Mouse (Mus musculus): ENCODE data around the gene Aasdh. TPM values are rescaled to one million over a fixed set of nuclear protein-coding genes. Genes with fewer than 3 reads are reported as not detected.
A peak's percentile ranks its signal among the peaks of the same experiment; 100 is the strongest.

Aasdh gene
- total RNA-seq, 2 experiments from 2014 or later = 13.9 to 16.2 TPM

GRCm38 (mm10) chr5:76844618-76845186 lies 60.6 kb downstream of the Aasdh start:
- intact Hi-C loops (cut with DNase I) = loop anchor here (5.0 kb wide), 2 partner anchors 77 to 187 kb away; partner anchors contain the start of gene C530008M17Rik
- DNase-seq = no peak

GRCm38 (mm10) chr5:76843851-76844419 lies 61.4 kb downstream of the Aasdh start:
- intact Hi-C loops (cut with DNase I) = loop anchor here (1.0 to 5.0 kb wide), 3 partner anchors 77 to 256 kb away; partner anchors contain the start of genes C530008M17Rik and Cep135

GRCm38 (mm10) chr5:76843448-76843847 lies 61.9 kb downstream of the Aasdh start:
- DNase-seq = peak; percentile 53 to 70
- intact Hi-C loops (cut with DNase I) = loop anchor here (1.0 to 5.0 kb wide), 3 partner anchors 76 to 255 kb away; partner anchors contain the start of genes C530008M17Rik and Cep135

More at GRCm38 (mm10) chr5:76843851-76844419, 61.4 kb downstream of the Aasdh start:
- no peak for DNase-seq

GRCm38 (mm10) chr5:76841859-76842258 lies 63.5 kb downstream of the Aasdh start:
- intact Hi-C loops (cut with DNase I) = loop anchor here (5.0 kb wide), 2 partner anchors 75 to 185 kb away; partner anchors contain the start of gene C530008M17Rik
- DNase-seq = no peak

GRCm38 (mm10) chr5:76839786-76840185 lies 65.5 kb downstream of the Aasdh start:
- intact Hi-C loops (cut with DNase I) = loop anchor here (5.0 kb wide), 2 partner anchors 72 to 182 kb away; partner anchors contain the start of gene C530008M17Rik
- no peak for DNase-seq

GRCm38 (mm10) chr5:76837018-76837417 lies 68.3 kb downstream of the Aasdh start:
- intact Hi-C loops (cut with DNase I) = no loop called here
- no peak for DNase-seq

GRCm38 (mm10) chr5:76832529-76833210 lies 72.6 kb downstream of the Aasdh start:
- no peak for DNase-seq
- intact Hi-C loops (cut with DNase I) = no loop called here

- intact Hi-C loops (cut with DNase I) = no loop called here
- DNase-seq = no peak
Measured at GRCm38 (mm10) chr5:76828527-76829240, 76.6 kb downstream of the Aasdh start.

Other genes with a start within 250 kb of the Aasdh start
- 1 to 10 TPM; 2.4 to 2.7 TPM for gene C530008M17Rik, start 249.0 kb downstream of the Aasdh start, total RNA-seq (2021)
- gene Paics, start 45.8 kb upstream of the Aasdh start, total RNA-seq (2021) = 100 to 1,000 TPM; 159 to 162 TPM
- 10 to 100 TPM; 10.9 to 23.1 TPM for gene Ppat, start 46.1 kb upstream of the Aasdh start, total RNA-seq (2021)
- 10 to 100 TPM; 56.2 to 63.0 TPM for gene Srp72, start 69.2 kb upstream of the Aasdh start, total RNA-seq (2021)
- not detected for gene Arl9, start 98.5 kb upstream of the Aasdh start, total RNA-seq (2021)
- gene Thegl, start 110.5 kb upstream of the Aasdh start, total RNA-seq (2021) = not detected
- gene Hopx, start 209.6 kb upstream of the Aasdh start, total RNA-seq (2021) = 100 to 1,000 TPM; 405 to 444 TPM

All from heart, postnatal 36 days (tissue).